Mouse (Mus musculus) hindbrain, embryonic 10.5 days (tissue): Measurements from ENCODE around the gene Polr3c. TPM values are rescaled to one million over a fixed set of nuclear protein-coding genes. Genes with fewer than 3 reads are reported as not detected.
"Not testable (repeated sequence)": the region's sequence is repeated elsewhere in the genome, so short reads cannot be mapped to it uniquely, and the experiment has no call there.

ENCODE experiments used
- DNase-seq: peaks from one replicate; pipeline ENCODE4 v3.0.0-alpha.2; 2017; ENCODE audit warnings: low spot score
- H3K27ac ChIP-seq: fragments of 300-500 bp; sonication (generic); 2 replicates; pipeline ENCODE4 v1.5.1; 2016; ENCODE audit warnings: mild to moderate bottlenecking, moderate library complexity
- H3K27me3 ChIP-seq: fragments of 300-500 bp; sonication (generic); 2 replicates; pipeline ENCODE4 v1.6.1; 2016; ENCODE audit warnings: mild to moderate bottlenecking; ENCODE audit not compliant: poor library complexity, insufficient read depth, severe bottlenecking
- H3K36me3 ChIP-seq: fragments of 300-500 bp; sonication (generic); 2 replicates; pipeline ENCODE4 v1.6.1; 2016; ENCODE audit warnings: mild to moderate bottlenecking, moderate library complexity
- H3K4me1 ChIP-seq: fragments of 300-500 bp; sonication (generic); replicated peaks from 2 replicates; pipeline ENCODE4 v1.6.1; 2016; ENCODE audit warnings: mild to moderate bottlenecking
- H3K4me3 ChIP-seq: fragments of 300-500 bp; sonication (generic); 2 replicates; pipeline ENCODE4 v1.5.1; 2016; ENCODE audit warnings: mild to moderate bottlenecking, moderate library complexity
- H3K9me3 ChIP-seq: fragments of 300-500 bp; sonication (generic); 2 replicates; pipeline ENCODE4 v1.6.1; 2016; ENCODE audit warnings: mild to moderate bottlenecking, moderate library complexity
- WGBS: fragments of 180-500 bp; shearing (Covaris S2); methylation state at CpG from one replicate; pipeline ENCODE4 v1.1.7; 2016; 5-methylcytosine and 5-hydroxymethylcytosine counted together
- polyA plus RNA-seq: library from polyadenylated mRNA; unstranded; fragments of >200 nt; fragmentation: Nextera tagmentation; extraction: Ambion mirVana; gene quantifications from 2 replicates; pipeline ENCODE4 v1.2.1, GENCODE M21; 2016

Polr3c gene
- polyA plus RNA-seq: 44.4 and 45.3 TPM in 2 replicates

DNA sequence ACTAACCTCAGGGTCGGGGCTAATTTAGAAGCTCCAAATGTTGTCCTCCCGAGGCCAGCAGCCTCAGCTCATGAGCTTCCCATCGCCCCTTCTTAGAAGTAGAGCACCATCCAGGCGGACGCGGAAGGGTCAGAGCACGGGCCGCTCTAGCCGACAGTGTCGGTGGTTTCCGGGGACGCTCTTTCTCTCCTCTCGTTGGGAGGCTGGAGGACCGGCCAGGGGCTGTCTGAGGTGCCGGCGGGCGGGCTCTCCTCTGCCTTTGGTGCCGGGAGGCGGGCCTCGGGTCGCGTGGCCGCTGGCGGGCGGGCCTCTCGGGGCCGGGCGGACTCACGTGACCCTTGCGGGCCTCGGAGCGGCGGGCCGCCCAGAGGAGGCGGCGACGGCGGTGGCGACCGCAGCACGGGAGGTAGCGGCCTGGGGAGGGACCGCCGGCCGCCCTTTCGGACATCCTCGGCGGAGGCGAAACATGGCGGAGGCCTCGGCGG is at the start of gene Polr3c, which contains the start of gene Rnf115:
Gene Polr3c (minus strand): TSS at position 286 of the 485 bp plus-strand sequence.
Gene Rnf115 (plus strand): TSS at position 322 of the 485 bp plus-strand sequence.
- Histone ChIP-seq H3K9me3 (no peaks in the 10 kb centered on the region), H3K27ac (peak within 1 kb of the TSS; percentile 94), H3K4me1 (peaks cover 35% of the 10 kb centered on the region), H3K27me3 (no peaks in the 10 kb centered on the region), H3K36me3 (peaks cover 28% of the 10 kb centered on the region), H3K4me3 (peak within 1 kb of the TSS; percentile 87)
- peak; percentile 95 for DNase-seq
- WGBS: under 1% methylated on average over 52 of the region's 52 CpGs

DNA sequence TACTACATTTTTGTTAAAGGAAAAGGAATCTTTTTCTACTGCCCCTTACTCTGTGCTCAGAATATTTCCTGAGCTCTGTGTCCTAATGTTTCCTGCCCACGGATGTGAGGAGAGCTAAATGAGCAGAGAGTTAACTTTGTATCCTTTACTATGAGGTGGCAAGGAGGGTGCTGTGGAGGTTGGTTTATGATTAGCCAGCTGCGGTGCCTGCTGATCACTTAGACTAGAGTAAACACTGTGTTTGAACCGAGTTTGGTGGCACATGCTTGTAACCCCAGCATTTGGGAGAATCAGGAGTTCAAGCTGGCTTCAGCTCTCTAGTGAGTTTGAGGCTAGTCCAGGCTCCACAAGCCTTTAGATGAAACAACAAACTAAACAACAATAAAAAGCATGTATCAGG is 49.7 kb upstream of the Polr3c start:
- H3K27me3 ChIP-seq: no peaks in the 10 kb centered on the region
- no peaks in the 10 kb centered on the region for H3K9me3 ChIP-seq
- 84% methylated on average over 3 of the region's 3 CpGs for WGBS
- H3K4me3 ChIP-seq: no peak overlapping the region
- H3K27ac ChIP-seq: no peak overlapping the region
- no peak for DNase-seq
- H3K36me3 ChIP-seq: peaks cover 28% of the 10 kb centered on the region
- no peaks in the 10 kb centered on the region for H3K4me1 ChIP-seq

DNA sequence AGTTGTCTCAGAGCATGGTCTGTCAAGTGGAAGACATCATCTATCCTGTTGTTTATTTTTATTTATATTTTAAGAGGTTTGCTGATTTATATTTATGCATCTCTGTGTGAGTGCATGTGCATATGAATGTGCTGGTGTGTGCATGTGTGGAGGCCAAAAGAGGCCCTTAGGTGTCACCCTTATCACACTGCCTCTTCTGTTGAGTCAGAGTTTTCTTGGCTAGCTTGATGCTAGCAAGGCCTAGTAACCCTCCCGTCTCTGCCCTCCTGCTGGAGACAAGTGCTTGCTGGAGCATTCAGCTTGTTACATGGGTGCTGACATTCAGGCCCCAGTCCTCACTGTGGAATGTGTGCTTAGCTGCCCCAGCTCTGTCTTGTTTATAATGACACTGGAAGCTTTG is 45.5 kb upstream of the Polr3c start:
- Histone ChIP-seq H3K27ac (no peak overlapping the region), H3K27me3 (no peaks in the 10 kb centered on the region), H3K4me3 (no peak overlapping the region), H3K4me1 (no peaks in the 10 kb centered on the region), H3K36me3 (peaks cover 20% of the 10 kb centered on the region), H3K9me3 (no peaks in the 10 kb centered on the region)
- DNase-seq: no peak
- WGBS: 61% methylated on average over 1 of the region's 1 CpGs

DNA sequence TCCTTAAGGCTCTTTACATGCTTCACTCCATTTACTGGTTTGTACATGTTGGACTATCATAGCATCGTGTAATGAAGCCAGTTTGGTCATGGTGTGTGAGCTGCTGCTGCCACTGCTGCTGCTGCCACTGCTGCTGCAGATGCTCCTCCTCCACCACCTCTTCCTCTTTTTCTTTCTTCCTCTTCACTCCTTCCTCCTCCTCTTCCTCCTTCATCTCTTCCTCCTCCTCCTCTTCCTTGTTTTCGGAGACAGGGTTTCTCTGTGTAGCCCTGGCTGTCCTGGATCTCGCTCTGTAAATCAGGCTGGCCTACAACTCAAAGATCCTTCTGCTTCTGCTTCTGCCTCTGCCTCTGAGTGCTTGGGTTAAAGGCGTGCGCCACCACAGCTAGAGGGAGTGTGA is 42.5 kb upstream of the Polr3c start:
- H3K27me3 ChIP-seq: no peaks in the 10 kb centered on the region
- H3K9me3 ChIP-seq: no peaks in the 10 kb centered on the region
- DNase-seq: no peak
- no peak overlapping the region for H3K4me3 ChIP-seq
- H3K4me1 ChIP-seq: no peaks in the 10 kb centered on the region
- H3K27ac ChIP-seq: no peak overlapping the region
- 92% methylated on average over 5 of the region's 5 CpGs for WGBS
- H3K36me3 ChIP-seq: peaks cover 7% of the 10 kb centered on the region; the same call in 1 of the 2 replicates

DNA sequence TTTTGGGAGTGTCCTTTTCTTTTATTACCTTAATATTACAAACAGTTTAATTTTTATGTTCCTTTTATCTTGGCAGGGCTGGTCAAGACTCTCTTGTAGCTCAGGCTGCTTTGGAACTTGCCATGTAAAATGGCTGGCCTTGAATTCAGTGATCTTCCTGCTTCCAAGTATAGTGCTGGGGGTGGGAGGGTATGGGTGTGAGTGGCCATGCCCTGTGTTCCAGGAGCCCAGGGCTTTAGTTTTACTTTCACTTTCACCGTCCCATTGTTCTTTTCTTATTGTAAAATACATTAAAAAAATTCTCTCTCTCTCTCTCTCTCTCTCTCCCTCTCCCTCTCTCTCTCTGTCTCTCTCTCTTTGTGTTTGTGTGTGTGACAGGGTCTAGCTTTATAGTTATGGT is 37.1 kb upstream of the Polr3c start:
- Histone ChIP-seq H3K27ac (no peak overlapping the region), H3K4me1 (no peaks in the 10 kb centered on the region), H3K4me3 (no peak overlapping the region), H3K27me3 (no peaks in the 10 kb centered on the region), H3K36me3 (peaks cover 18% of the 10 kb centered on the region; the same call in 1 of the 2 replicates), H3K9me3 (no peaks in the 10 kb centered on the region)
- 83% methylated on average over 1 of the region's 1 CpGs for WGBS
- no peak for DNase-seq

DNA sequence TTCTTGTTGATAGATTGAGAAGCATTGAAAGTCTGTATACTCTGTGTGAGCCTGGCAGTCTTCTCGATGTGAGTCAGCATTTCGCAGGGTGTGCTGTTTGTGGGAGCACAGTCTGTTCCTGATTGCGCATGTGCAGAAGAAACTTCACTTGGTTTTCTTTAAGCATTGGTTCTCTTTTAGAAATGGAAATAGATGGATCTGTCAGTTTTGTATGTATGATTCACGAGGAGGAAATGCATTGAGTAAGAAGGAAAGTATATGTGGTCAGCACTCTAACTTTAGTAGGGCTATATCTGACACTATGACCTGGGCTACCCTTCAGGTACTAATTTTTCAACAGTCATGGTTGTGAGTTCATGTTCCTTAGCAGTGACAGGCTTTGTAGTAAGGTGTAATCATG is 32.3 kb upstream of the Polr3c start:
- 94% methylated on average over 4 of the region's 4 CpGs for WGBS
- DNase-seq: no peak
- H3K9me3 ChIP-seq: no peaks in the 10 kb centered on the region
- peaks cover 21% of the 10 kb centered on the region for H3K36me3 ChIP-seq
- H3K4me3 ChIP-seq: no peak overlapping the region
- no peaks in the 10 kb centered on the region for H3K4me1 ChIP-seq
- no peaks in the 10 kb centered on the region for H3K27me3 ChIP-seq
- H3K27ac ChIP-seq: no peak overlapping the region

DNA sequence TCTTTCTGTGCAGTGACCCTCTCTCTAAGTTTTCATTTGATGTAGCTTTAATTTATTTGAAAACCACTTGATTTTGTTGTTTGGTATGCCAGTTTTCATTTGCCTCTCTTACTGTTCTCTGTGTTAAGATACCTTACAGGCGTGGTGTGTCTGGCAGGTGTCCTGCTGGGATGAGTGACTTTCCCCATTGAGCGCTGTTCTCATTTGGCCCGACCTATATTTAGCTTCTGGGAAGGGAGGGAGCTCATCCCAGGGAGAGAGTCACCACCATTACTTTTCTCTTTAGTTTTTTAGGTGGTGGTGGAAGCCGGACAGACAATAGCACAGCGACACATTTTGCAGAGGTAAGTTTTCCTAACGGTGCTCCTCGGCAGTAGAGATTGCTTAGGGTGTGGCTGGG is 30.3 kb upstream of the Polr3c start:
- H3K4me3 ChIP-seq: no peak overlapping the region
- 48% methylated on average over 7 of the region's 7 CpGs for WGBS
- H3K27ac ChIP-seq: no peak overlapping the region
- no peaks in the 10 kb centered on the region for H3K27me3 ChIP-seq
- H3K4me1 ChIP-seq: no peaks in the 10 kb centered on the region
- DNase-seq: no peak
- H3K36me3 ChIP-seq: peaks cover 16% of the 10 kb centered on the region; the same call in 1 of the 2 replicates
- no peaks in the 10 kb centered on the region for H3K9me3 ChIP-seq

DNA sequence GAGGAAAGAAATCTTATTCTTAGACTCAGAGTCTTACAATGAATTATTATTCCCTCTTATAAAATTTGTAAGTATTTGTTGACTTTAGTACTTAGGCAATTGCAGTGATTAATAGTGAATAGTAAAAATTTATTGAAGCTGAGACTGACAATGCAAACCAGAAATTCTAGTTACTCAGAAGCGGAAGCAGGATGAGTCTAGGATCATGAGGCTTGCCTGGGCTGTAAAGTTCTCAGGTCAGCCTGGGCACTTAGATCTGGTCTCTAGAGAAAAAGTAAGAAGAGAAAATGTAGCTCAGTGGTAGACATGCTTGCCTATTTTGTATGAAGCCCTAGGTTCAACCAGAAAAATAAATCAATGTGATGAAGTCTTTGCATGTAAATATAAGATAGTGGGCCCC is 28.5 kb upstream of the Polr3c start:
- no peak for DNase-seq
- Histone ChIP-seq H3K27ac (no peak overlapping the region), H3K9me3 (no peaks in the 10 kb centered on the region), H3K4me1 (no peaks in the 10 kb centered on the region), H3K4me3 (no peak overlapping the region), H3K27me3 (no peaks in the 10 kb centered on the region), H3K36me3 (peaks cover 9% of the 10 kb centered on the region; the same call in 1 of the 2 replicates)
- 98% methylated on average over 1 of the region's 1 CpGs for WGBS

DNA sequence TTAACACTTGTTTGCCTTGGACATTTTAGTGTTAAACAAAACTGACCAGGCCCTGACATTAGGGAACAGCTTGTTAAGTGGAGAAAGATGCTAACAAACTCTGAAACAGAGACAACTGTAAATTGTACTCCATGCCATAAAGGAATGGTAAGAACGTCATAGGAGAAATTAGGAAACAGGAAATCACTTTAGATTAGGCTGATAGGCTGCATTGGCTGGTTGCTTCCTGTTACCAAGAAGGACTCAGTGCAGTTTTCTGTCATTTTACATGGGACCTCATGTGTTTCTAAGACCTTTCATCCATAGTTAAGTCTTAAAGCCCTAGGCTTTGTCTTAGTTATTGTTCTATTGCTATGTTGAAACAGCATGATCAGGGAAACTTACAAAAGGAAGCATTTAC is 19.4 kb upstream of the Polr3c start:
- WGBS: 80% methylated on average over 1 of the region's 1 CpGs

DNA sequence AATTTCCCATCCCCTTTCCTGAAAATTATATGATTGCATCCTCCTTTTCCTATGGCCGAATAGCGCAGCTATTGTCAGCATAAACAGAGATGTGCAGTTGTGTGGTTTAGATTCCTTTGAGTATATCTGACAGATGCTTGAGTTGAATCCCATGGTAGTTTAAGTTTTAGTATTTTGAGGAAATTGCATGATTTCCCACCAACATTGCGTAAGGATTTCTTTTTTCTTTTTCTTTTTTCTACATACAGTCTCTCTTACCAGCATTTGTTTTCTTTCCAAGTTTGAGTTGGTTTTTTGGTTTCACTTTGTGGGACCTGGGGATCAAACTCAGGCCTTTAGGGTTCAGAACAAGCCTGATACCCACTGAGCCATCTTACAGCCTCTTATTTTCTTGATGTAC is 16.9 kb upstream of the Polr3c start:
- 98% methylated on average over 3 of the region's 3 CpGs for WGBS
- H3K36me3 ChIP-seq: peaks cover 4% of the 10 kb centered on the region; the same call in 1 of the 2 replicates
- H3K27ac ChIP-seq: no peak overlapping the region
- H3K27me3 ChIP-seq: no peaks in the 10 kb centered on the region
- H3K4me3 ChIP-seq: no peak overlapping the region
- H3K4me1 ChIP-seq: no peaks in the 10 kb centered on the region
- H3K9me3 ChIP-seq: no peaks in the 10 kb centered on the region
- DNase-seq: no peak

More for the DNA sequence above, 19.4 kb upstream of the Polr3c start:
- no peaks in the 10 kb centered on the region for H3K4me1 ChIP-seq
- H3K9me3 ChIP-seq: no peaks in the 10 kb centered on the region
- H3K4me3 ChIP-seq: no peak overlapping the region
- H3K27me3 ChIP-seq: no peaks in the 10 kb centered on the region
- no peak overlapping the region for H3K27ac ChIP-seq
- peaks cover 4% of the 10 kb centered on the region; the same call in 1 of the 2 replicates for H3K36me3 ChIP-seq
- DNase-seq: no peak

DNA sequence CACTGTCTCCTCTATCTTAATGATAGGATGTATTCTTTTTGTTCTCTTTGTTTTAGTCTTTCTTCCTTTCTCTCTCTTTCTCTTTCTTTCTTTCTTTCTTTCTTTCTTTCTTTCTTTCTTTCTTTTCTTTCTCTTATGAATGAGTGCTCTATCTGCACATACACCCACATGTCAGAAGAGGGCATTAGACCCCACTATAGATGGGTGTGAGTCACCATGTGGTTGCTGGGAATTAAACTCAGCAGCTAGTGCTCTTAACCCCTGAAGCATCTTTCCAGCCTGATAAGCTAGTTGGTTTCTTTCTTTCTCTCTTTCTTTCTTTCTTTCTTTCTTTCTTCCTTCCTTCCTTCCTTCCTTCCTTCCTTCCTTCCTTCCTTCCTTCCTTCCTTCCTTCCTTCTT is 12.9 kb upstream of the Polr3c start:
- H3K9me3 ChIP-seq, H3K4me1 ChIP-seq, H3K27ac ChIP-seq, H3K4me3 ChIP-seq, H3K36me3 ChIP-seq, DNase-seq, H3K27me3 ChIP-seq: not testable (repeated sequence)

DNA sequence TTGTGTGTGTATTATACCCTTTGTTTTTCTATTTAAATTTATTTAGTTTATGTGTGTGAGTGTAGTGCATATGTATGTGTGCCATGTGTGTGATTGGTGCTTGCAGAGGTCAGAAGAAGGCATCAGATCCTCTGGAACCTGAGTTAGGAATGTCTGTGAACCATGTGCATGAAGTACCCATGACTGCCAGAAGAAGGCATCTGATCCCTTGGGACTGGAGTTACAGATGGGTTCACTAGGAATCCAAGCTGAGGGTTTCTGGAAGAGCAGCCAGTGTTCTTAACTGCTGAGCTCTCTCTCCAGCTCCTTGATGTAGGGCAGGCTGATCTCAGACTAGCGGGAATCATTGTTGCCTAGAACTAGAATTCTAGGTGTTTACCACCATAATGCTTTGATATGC is 10.6 kb upstream of the Polr3c start:
- Histone ChIP-seq H3K4me1 (0 out of 2 replicates have a peak, but pooled peaks cover 2% of the 10 kb centered on the region), H3K27ac (no peak overlapping the region), H3K4me3 (no peak overlapping the region), H3K36me3 (no peaks in the 10 kb centered on the region), H3K27me3 (no peaks in the 10 kb centered on the region), H3K9me3 (no peaks in the 10 kb centered on the region)
- DNase-seq: no peak
- WGBS: 78% methylated on average over 1 of the region's 1 CpGs

DNA sequence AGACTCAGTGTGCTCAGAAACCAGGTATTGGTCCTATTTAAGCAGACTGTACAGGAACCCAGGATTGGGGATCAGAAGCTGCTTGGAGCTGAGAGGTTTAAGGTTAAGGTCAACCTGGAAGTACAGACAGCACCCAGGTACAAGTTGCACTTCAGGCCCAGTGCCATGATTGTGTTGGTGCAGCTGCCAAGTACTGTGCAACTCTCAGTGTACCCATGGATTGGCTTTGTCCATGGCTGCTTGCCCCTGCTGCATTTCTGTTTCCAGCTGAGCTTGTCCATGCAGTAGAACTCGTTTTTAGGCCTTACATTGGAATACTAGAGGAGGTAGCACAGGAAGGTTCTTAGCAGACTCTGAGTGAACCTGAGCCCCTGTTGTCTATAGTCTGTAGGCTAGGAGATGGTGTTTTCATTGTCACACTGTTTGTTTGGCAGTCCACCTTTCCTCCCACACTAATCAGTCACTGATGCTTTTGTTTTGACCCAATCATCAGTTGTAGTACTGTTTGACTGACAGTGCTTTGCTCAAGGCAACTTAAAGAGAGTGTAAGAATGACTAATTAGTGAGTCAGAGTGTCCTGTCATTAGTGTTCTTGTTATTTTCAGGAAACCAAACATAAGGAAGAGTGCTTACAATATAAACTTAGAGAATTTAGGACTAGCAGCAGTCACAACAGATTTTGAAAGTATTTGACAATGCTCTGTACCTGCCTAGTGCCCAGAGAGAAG is 9.7 kb upstream of the Polr3c start:
- H3K27me3 ChIP-seq: no peaks in the 10 kb centered on the region
- DNase-seq: no peak
- WGBS: 56% methylated on average over 1 of the region's 1 CpGs
- no peaks in the 10 kb centered on the region for H3K9me3 ChIP-seq
- no peak overlapping the region for H3K27ac ChIP-seq
- H3K4me1 ChIP-seq: 0 out of 2 replicates have a peak, but pooled peaks cover 2% of the 10 kb centered on the region
- no peak overlapping the region for H3K4me3 ChIP-seq
- H3K36me3 ChIP-seq: 0 out of 2 replicates have a peak, but pooled peaks cover 2% of the 10 kb centered on the region
